Mouse (Mus musculus): ENCODE measurements around the gene Nop53.

DNA sequence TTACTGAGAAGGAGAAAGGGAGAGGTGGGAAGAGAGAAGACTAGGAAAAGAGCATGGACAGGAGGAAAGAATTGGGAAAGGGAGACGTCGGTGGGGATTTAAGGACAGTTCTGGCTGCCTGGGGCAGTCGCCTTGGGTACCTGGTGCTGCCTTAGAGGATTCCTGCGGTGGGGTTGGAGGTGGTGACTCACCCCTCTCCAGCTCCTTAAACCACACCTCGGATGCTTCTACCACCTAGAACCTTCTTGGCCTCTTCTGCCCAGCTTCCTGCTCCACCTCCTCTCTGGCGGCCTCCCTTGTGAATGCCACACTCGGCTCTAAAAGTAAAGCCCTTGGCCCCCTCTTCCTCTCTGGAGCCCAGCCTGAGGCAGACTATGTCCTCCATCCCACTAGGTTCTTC, 9.6 kb upstream of the Nop53 start:
- TF ChIP-seq EP300 (IDR thresholded peaks at IDR 0.05; ENCODE audit: low read depth) (no peak), CTCF (IDR thresholded peaks at IDR 0.05; ENCODE audit: low read depth) (no peak)
